Mouse (Mus musculus) midbrain, embryonic 14.5 days (tissue): ENCODE data around the gene Aym1. TPM values are rescaled to one million over a fixed set of nuclear protein-coding genes. Genes with fewer than 3 reads are reported as not detected.

Experiments used
- ATAC-seq: fragments of 200-750 bp; cut with Nextera tagmentation; 2 replicates; pipeline ENCODE4 v1.8.0; 2017; ENCODE audit warnings: moderate number of reproducible peaks, moderate library complexity; ENCODE audit not compliant: low FRiP score, low TSS enrichment
- DNase-seq: peaks from one replicate; pipeline ENCODE4 v3.0.0-alpha.2; 2015
- H3K27ac ChIP-seq: fragments of 300-500 bp; sonication (generic); replicated peaks from 2 replicates; pipeline ENCODE4 v1.5.1; 2014; ENCODE audit warnings: mild to moderate bottlenecking, low read depth, low read length, moderate library complexity
- H3K27me3 ChIP-seq: fragments of 300-500 bp; sonication (generic); 2 replicates; pipeline ENCODE4 v1.6.1; 2014; ENCODE audit warnings: low read length, control low read depth, mixed read lengths; ENCODE audit not compliant: control insufficient read depth, insufficient read depth
- H3K36me3 ChIP-seq: fragments of 300-500 bp; sonication (generic); 2 replicates; pipeline ENCODE4 v1.6.1; 2014; ENCODE audit warnings: low read length, control low read depth; ENCODE audit not compliant: control insufficient read depth, insufficient read depth
- H3K4me1 ChIP-seq: fragments of 300-500 bp; sonication (generic); 2 replicates; pipeline ENCODE4 v1.6.1; 2014; ENCODE audit warnings: mild to moderate bottlenecking, antibody characterized with exemption, low read length, control low read depth; ENCODE audit not compliant: control insufficient read depth, insufficient read depth
- H3K4me2 ChIP-seq: fragments of 300-500 bp; sonication (generic); 2 replicates; pipeline ENCODE4 v1.6.1; 2014; ENCODE audit warnings: mild to moderate bottlenecking, low read length, moderate library complexity
- H3K4me3 ChIP-seq: fragments of 300-500 bp; sonication (generic); replicated peaks from 2 replicates; pipeline ENCODE4 v1.5.1; 2014; ENCODE audit warnings: low read depth, low read length
- H3K9ac ChIP-seq: fragments of 300-500 bp; sonication (generic); replicated peaks from 2 replicates; pipeline ENCODE4 v1.6.1; 2014; ENCODE audit warnings: mild to moderate bottlenecking, low read length, moderate library complexity
- H3K9me3 ChIP-seq: fragments of 300-500 bp; sonication (generic); 2 replicates; pipeline ENCODE4 v1.6.1; 2016; ENCODE audit warnings: low read length, control low read depth, mixed read lengths; ENCODE audit not compliant: control insufficient read depth
- WGBS: fragments of 180-500 bp; shearing (Covaris S2); extraction: QIAGEN DNeasy Blood & Tissue Kit; methylation state at CpG from one replicate; pipeline ENCODE4 v1.1.7; 2014; 5-methylcytosine and 5-hydroxymethylcytosine counted together
- microRNA-seq: library from miRNA; unstranded; fragments of <30 nt; microRNA quantifications from one replicate; pipeline ENCODE4, GENCODE M21; 2016
- polyA plus RNA-seq: library from polyadenylated mRNA; unstranded; fragments of >200 nt; fragmentation: Nextera tagmentation; extraction: Ambion mirVana; gene quantifications from 2 replicates; pipeline ENCODE4 v1.2.1, GENCODE M21; 2014

Aym1 gene
- polyA plus RNA-seq, 1 experiment from 2014 or later = not detected

GRCm38 (mm10) chr5:113397443-113398317, 40.6 kb downstream of the Aym1 start:
- H3K27ac ChIP-seq = no peak overlapping the region
- H3K4me2 ChIP-seq = no peak overlapping the region
- H3K27me3 ChIP-seq = no peaks in the 10 kb centered on the region
- no peak overlapping the region for H3K4me3 ChIP-seq
- DNase-seq = no peak
- no peaks in the 10 kb centered on the region for H3K9me3 ChIP-seq
- H3K9ac ChIP-seq = no peak overlapping the region
- H3K4me1 ChIP-seq = 0 out of 2 replicates have a peak, but pooled peaks cover 7% of the 10 kb centered on the region
- no peaks in the 10 kb centered on the region for H3K36me3 ChIP-seq
- ATAC-seq = no peak
- 84% methylated on average over 17 of the region's 17 CpGs for WGBS

GRCm38 (mm10) chr5:113402702-113403101, 45.6 kb downstream of the Aym1 start:
- no peak overlapping the region for H3K27ac ChIP-seq
- no peaks in the 10 kb centered on the region for H3K27me3 ChIP-seq
- 0 out of 2 replicates have a peak, but pooled peaks cover 2% of the 10 kb centered on the region for H3K4me1 ChIP-seq
- DNase-seq (no peak), ATAC-seq (no peak)
- no peak overlapping the region for H3K4me3 ChIP-seq
- no peak overlapping the region for H3K9ac ChIP-seq
- no peaks in the 10 kb centered on the region for H3K9me3 ChIP-seq
- no peaks in the 10 kb centered on the region for H3K36me3 ChIP-seq
- no peak overlapping the region for H3K4me2 ChIP-seq
- 71% methylated on average over 11 of the region's 11 CpGs for WGBS

- Histone ChIP-seq H3K4me3 (no peak overlapping the region), H3K27ac (no peak overlapping the region), H3K27me3 (no peaks in the 10 kb centered on the region), H3K36me3 (no peaks in the 10 kb centered on the region), H3K9me3 (no peaks in the 10 kb centered on the region), H3K4me1 (peaks cover 13% of the 10 kb centered on the region), H3K4me2 (no peak overlapping the region), H3K9ac (no peak overlapping the region)
- no peak for ATAC-seq
- DNase-seq = peak; percentile 32
- WGBS = 15% methylated on average over 3 of the region's 3 CpGs
Observed at GRCm38 (mm10) chr5:113407346-113407745, 50.3 kb downstream of the Aym1 start.

Small RNA genes lying within 50 kb of the gene (microRNA-seq; reads per million reads assigned to microRNA genes)
- gene Mir7229 = not detected
- gene Mir7230 = not detected

Other genes starting within 250 kb of the Aym1 start
- 1.6 and 2.1 TPM in 2 replicates for gene 2900026A02Rik, start 136.1 kb upstream of the Aym1 start, polyA plus RNA-seq
- gene Tmem211, start 130.4 kb upstream of the Aym1 start, polyA plus RNA-seq = 0.15 TPM in 1 of 2 replicates, not detected in the other
- 15.2 and 15.6 TPM in 2 replicates for gene Sgsm1, start 46.5 kb upstream of the Aym1 start, polyA plus RNA-seq
- gene Wscd2, start 133.0 kb downstream of the Aym1 start, polyA plus RNA-seq = 10.7 and 12.0 TPM in 2 replicates